Mouse (Mus musculus) kidney, postnatal 10 days (tissue): ENCODE measurements at regions not wholly inside any gene's neighbourhood (a gene's known extent, or its start where the extent isn't known, plus 50 kb on each side); places are given as distances from the start of the nearest gene placed in this dataset.

Experiments used
- DNase-seq: peaks from one replicate; pipeline ENCODE4 v3.0.0; 2021; ENCODE audit warnings: mixed read lengths

DNA sequence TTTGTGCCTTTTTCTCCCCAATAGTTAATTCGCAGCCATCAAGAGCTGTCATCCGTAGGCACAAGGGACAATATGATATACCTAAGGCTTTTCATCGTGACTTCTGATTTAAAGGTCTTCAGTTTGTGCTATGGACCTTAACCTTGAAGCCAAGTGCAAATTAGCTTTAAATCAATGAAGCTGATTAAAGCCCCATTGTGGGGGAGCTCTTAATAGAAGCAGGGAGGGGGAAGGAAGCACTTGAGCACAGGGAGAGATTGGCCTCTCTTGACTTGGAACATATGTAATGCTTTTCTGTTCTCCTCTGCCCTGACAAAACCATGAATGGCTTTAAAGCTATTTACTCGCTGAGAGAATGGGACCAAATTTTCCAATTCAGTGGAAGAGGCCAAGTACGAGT is 154.1 kb upstream of the Id4 start:
- DNase-seq: no peak

- DNase-seq: no peak
Measured at GRCm38 (mm10) chr13:48115890-48116289, 145.1 kb upstream of the Id4 start.

DNA sequence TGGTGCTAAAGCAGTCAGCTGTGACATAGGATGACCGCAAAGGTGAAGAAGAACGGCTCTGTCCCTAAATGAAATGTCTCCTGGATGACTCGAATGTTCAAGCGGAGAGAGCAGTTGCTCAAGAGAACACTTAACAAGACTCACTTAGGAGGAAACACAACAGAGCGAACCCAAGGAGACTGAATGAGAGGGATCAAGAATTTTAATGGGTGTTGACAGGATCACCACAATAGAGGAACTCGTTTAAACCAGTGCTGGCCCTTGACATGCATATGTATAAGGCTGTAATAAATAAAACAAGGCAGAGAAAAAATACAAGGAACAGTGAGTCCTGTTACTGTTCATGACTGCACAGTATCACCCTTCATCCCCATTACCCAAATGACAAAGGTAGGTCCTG is 134.4 kb upstream of the Id4 start:
- DNase-seq: no peak

DNA sequence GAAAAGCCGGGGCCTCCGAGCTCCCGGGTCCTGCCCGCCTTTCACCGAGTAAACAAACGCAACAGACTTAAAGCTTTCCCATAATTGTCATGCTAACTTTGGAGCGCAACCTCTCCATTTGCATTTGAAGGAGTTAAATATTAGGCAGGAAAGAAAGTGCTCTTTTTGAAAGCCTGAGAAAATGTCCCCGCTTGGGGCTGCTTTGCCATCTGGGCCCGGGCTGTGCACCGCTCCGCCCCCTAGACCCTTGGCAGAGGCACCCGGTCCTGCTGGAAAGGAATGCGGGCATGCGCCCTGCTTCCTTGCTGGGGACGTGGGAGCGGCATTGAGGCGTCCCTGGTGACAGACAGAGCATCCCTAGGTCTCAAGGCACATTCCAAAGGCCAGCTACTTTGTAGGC is 130.3 kb upstream of the Id4 start:
- DNase-seq: peak; percentile 86

GRCm38 (mm10) chr13:48131681-48132080 is 129.3 kb upstream of the Id4 start:
- peak; percentile 29 for DNase-seq

GRCm38 (mm10) chr13:48145976-48146375 is 115.1 kb upstream of the Id4 start:
- no peak for DNase-seq

DNA sequence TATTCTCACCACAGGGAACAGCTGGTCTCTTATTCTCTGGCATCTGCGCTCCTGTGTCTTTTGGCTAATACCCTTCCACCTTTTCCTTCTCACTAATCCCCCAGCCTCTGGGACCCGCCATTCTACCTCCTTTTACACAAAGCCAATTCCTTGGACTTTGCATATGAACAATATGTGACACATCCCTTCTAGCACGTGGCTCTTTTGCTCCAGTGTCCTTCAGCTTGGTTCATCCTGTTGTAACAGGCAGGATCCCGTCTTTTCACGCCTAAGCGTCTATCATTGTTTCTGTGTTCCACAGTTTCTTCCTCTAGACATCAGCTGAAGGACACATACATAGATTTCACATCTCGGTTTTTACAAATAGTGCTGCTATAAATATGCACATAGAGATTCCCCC is 114.0 kb upstream of the Id4 start:
- DNase-seq: no peak

GRCm38 (mm10) chr13:48153248-48153647 is 107.8 kb upstream of the Id4 start:
- no peak for DNase-seq

DNA sequence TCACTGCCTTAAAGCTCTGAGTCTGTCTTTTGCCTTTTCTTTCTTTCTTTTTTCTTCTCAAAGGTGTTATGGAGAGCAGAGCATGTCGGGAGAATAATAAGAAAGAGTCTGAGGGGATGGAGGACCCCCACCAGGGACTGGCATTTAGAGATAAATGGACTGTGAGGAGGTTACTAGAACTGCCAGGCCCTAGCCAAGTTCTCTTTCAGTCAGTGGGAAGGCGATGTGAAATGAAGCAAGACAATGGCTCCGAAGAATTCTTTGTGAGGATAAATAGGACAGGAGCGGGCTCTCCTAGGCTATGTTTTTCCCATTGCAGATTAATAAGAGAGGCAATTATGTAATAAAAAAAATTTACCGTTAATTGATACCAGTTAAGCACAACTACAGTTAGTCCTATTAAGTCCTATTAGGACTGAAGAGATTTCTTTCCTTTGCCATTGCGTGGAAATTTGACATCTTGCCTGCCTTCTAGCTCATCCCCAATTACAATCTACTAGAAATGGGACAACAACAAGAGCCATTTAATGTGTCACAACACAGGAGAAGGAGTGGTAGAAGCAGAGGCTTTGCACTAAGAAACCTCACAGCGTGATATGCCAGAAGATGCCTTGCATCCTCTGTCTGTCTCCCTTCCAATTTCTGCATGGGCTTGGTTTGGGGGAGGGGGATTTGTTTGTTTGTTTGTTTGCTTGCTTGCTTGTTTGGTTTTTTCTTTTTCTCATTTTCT is 107.2 kb upstream of the Id4 start:
- no peak for DNase-seq

- no peak for DNase-seq
Measured at GRCm38 (mm10) chr13:48154414-48155105, 106.5 kb upstream of the Id4 start.

- peak; percentile 29 for DNase-seq
Measured at GRCm38 (mm10) chr13:48159020-48159910, 101.8 kb upstream of the Id4 start.

GRCm38 (mm10) chr13:48160161-48160560 is 100.9 kb upstream of the Id4 start:
- no peak for DNase-seq

DNA sequence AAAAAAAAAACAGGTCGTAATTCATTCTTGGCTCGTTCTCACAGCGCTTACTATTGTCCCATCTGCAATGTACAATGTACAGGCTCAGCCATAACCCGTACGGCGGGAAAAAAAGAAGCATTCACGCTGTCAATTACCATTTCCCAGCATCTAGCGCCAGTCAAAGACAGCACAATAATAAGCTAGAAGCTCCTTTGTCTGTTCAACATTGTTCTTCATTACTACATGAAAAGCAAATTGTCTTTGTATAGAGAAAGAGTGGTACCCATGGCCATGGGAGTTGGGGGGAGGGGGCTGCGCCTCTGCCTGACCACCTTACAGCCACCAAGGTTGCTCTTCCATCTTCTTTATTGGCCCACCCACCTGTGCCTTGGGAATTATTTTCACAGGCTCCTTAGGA is 99.7 kb upstream of the Id4 start:
- DNase-seq: no peak

DNA sequence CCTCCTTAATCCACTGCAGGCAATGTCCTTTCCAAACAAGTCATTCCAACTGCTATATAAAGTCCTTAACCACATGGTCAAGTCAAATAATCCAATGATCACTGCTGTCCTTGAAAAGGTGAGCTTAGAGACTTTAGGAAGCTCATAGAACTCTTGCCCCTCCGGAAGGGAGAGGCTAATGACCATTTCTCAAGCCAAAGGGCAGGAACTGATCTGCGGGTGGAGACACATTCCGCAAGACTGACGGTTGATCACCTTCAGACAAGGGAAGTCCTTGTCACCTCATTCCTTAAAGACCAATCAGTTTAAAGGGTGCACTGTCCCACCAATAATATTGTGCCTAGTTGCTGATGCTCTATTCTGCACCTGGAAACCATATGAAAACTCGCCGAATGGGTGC is 96.4 kb upstream of the Id4 start:
- DNase-seq: no peak

- no peak for DNase-seq
Measured at GRCm38 (mm10) chr13:48165838-48166237, 95.2 kb upstream of the Id4 start.

- no peak for DNase-seq
Measured at GRCm38 (mm10) chr13:48167976-48168375, 93.1 kb upstream of the Id4 start.

- no peak for DNase-seq
Measured at GRCm38 (mm10) chr13:48171309-48171953, 89.6 kb upstream of the Id4 start.

DNA sequence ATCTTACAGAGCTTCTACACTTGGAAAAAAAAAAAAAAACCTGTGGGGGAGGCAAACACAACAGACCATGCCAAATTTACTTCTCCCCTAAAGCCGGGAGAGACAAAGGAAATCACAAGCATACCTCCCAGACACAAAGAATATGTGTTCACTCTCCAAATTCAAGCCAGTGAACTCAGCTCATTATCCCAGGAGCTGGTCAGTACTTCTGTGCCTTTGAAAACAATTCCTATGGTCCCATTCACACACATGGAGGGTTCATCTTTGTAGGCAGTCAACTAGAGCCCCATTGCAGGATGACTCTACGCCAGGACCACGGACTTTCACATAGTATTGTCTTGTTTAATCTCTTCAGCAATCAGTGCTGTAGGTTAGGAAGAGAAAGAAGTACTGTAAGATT is 89.0 kb upstream of the Id4 start:
- DNase-seq: no peak

DNA sequence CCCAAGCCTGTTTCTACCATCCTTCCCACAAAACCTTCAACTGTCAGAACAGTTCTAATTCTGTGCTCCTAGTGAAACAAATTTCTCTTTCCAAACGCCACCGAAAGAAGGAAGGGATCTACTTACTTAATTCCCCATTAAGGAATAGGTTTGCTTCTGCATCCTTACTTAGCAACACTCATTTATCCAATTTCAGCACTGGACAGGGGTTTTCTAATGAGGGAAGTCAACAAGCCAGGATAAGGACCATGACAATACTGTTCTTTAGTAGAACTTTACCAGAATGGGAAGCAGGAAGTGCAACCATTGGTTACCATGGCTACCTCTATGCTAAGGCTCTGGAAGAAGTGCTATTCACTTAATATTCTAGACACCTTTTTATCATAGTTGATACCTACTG is 68.6 kb upstream of the Id4 start:
- DNase-seq: no peak

- DNase-seq: no peak
Measured at GRCm38 (mm10) chr13:48193942-48194341, 67.1 kb upstream of the Id4 start.

DNA sequence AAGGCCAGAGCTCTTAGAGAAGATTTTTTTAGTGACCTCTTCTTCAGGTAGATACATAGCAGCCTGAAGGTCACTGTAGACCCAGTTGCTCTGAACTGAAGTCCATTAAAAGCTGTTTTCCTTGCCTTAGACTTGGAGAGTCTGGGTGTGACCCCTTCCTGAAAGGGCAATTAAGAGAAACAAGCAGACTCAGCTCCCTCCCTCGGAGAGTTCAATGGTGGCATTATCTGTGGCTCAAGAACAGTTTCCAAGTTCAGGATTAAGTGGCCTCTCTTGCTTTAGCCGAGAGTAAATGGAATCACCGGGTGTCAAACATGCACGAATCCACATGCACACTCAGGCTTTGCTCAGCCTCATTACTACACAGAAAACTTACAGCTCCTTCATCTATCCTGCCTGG is 53.2 kb upstream of the Id4 start:
- DNase-seq: no peak
